Mouse (Mus musculus) monocyte, adult 2 months (primary cell): ENCODE data around the gene Gm3285.

Source experiments
- DNase-seq, 2 experiments: peaks; one replicate each; pipeline ENCODE4 v3.0.0; 2022; ENCODE audit warnings: low spot score in 2 of 2, low read depth in 1 of 2

Gm3285 gene

DNA sequence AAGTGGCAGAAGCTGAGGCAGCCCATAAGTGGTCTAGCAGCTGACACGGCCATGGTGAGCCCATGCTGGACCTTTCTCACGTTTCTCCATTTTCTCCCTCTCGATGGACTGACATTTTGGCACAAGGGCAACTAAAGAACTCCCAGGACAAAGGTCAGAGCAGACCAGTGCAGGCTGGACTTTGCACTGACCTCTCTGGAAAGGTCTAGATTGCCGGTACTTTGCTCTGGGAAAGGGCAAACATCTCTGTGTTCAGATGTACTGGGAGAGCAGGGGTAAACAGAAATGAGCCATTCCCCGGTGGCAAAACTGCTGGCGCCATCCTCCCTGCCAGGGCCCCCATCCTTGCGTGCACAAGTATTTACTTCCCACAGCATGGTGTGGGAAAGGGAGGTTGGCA is 38.4 kb downstream of the Gm3285 start:
- DNase-seq = no peak

DNA sequence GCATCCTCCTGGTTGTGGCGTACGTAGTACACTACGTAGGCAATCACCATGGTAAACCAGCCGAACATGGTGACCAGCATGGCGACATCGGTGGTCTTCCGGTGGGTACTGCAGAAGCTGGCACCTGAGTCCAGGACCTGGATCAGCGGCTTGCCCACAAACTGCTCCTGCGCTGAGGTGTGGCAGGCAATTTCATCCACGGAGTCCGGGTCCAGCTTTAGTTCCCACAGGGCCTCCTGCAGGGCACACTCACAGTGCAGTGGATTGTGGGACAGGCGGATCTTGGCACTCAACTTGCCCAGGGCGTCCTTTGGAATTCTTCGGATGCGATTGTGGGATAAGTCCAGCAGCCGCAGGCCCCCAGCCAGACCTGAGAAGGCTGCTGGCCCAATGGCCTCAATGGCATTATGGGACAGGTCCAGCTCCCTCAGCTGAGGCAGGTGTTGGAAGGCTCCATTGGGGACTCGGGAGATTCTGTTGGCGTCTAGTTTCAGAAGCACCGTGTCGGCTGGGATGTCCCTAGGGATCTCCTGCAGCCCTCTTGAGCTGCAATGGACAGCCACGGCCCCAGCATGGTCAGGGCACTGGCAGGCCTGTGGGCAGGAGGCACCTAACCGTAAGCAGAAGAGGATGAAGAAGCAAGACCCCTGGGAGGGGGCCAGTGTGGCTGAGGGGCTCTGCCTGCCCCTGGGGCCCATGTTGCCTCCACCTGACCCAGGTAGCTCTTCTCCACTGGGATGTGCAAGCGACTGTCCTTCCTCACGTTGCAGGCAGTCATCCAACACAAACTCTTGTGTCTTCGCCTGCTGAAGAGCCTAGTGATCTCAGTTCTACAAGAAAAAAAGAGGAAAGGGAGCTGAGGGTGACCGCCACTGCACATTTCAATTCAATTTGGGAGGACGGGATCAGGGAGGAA is 39.4 kb downstream of the Gm3285 start:
- DNase-seq = no peak

DNA sequence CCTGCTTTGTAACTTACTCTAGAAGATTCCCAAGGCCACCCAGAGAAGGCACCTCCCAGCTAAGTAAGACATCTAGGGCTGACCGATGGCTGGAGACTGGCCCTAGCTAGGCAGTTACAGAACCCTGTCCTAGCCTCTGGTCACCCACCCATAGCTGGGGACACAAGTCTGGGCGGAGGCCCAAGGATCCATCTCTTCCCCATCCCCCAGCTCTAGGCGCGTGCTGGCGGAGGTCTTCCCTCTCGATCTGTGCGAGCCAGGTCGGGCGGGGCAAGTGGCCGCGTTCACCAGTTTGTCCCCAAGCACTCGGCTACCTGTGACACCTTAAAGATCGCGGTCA is 40.1 kb downstream of the Gm3285 start:
- DNase-seq = no peak

DNA sequence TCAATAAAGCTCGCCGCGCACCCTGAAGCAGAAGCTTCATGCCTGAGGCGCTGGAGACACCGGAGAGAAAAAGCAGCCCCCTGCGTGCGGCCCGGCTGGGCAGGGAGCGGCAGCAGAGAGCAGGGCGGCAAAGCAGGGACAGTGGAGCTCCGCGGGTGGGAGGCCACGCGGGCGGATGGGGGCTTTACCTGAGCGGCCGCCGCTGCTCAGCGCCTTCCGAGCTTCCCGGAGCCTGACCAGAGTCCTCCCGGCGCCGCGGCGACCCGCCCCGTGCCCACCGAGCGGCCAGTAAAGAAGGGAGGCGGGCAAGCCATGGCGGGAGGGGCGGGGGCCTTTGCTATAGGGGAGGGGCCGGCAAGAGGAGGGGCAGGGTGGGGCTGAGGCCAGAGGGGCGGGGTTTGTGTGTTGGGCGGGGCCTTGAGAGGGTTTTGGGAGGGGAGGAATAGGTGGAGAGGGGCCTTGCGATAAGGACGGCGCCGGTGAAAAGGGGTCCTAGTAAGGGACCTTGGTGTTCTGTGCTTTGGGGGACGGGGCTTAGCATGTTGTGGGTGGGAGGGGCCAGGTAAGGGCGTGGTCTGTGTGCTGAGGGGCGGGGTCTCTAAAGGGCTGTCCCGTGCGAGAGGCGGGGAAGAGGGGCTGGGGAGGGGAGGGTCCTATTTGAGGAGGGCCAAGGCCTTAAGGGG is 40.6 kb downstream of the Gm3285 start, which contains the start of gene Lrrc3:
Gene Lrrc3, minus strand, starts transcription at position 326 of the 683 bp plus-strand sequence.
- no peak for DNase-seq

DNA sequence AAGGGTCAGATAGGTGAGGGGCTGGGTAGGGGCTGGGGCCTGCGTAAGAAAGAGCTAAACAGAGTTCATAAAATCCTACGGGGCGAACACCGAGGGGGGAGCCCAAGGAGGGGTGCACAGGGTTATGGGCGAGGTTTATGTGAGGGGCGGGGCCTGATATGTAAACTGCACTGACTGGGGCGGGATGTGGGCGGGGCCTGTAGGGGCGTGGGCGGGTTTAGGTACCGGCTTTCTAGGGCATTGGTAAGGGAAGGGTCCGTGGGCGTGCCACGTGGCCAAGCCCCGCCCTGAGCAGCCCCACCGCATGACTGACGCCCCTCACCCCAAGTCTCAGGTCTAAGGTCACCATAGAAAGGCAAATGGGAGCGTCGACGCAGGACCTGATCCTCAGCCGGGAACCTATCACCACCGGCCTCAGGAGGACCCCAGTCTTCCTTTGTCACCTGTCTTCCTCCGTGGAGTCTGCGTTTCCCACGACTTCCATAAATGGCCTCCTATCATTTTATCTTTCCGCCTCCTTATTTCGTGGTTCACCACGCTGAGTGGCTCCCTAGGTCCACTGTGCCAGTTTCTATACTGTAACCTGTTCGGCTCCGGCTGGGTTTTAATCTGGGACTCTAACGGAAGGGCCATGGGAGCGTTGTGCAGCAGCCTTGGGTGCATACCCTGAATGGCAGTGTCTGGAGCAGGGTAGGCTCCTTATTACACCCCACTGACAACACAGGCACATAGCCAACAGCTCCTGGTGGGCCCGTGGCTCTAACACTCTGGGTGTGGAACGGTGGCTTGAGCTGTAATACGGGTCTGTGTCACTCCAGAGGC is 41.3 kb downstream of the Gm3285 start:
- DNase-seq = no peak
